Comparison of ENCODE assay signal across 8 mouse cellular contexts in the genomic region with DNA sequence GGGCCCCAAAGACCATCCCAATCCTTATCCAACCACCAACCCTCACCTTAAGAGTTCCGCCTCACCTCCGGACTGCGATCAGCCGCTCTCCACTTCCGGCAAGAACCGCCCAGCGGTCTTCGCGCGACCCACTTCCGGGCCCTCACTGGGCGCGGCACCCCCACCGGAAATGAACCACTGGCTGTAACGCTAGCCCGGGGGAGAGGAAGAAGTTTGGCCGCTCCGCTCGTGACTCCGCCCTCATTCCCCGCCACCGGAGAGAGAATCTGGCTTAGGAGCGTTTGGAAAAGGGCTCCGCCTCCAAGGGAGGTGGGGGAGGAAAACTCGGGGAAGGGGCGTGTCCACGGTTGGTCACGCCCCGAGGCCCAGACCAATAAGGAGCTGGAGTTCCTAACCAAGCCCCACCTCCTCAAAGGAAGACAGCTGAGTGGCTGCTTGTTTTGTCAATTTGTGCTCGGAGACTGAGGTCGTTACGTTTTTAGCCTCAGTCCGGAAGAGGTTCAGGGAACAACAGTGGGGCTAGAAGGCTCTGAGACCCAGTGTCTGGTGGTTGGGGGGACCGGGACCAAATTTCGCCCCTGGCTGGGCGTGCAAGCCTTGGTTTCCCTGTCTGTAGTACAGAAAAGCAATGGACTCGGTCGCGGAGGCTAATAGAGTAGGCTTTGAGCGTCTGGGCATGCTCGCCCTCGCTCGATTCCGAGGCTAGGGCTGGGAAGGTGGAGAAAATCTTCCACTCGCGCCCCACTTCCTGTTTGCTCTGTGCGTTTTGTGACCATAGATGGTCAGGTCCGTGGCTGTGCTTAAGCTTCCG. TPM values are rescaled to one million over a fixed set of nuclear protein-coding genes. Genes with fewer than 3 reads are reported as not detected.
DNase-seq lines count a peak whose midpoint lies in the region; ATAC-seq and TF ChIP-seq lines count a peak whose summit lies in the region.

A gene (minus strand): TSS at position 289 of the 811 bp plus-strand sequence.

- under 1% methylated on average over 48 of the region's 49 CpGs for WGBS in forebrain, embryonic 11.5 days
- WGBS in heart, embryonic 16.5 days = under 1% methylated on average over 49 of the region's 49 CpGs
- WGBS in liver, embryonic 15.5 days (ENCODE audit: insufficient replicate concordance) = under 1% methylated on average over 49 of the region's 49 CpGs
- WGBS in neural tube, embryonic 12.5 days = under 1% methylated on average over 49 of the region's 49 CpGs

- dilution Hi-C loops in CH12.LX (cut with MboI; ENCODE audit: extremely low pct_ligation_motif_present, extremely low pct_unique_long_range_greater_than_20kb, low sequenced_read_pairs) = no loop called here

- peak within 1 kb of the TSS; percentile 83 for H3K9ac ChIP-seq in CH12.LX (ENCODE audit: insufficient read depth, low read depth)
- peak within 1 kb of the TSS; percentile 69 for H3K9ac ChIP-seq in forebrain, embryonic 11.5 days (ENCODE audit: low read length)
- peak within 1 kb of the TSS; percentile 93 for H3K9ac ChIP-seq in heart, embryonic 16.5 days (ENCODE audit: low read length)
- H3K9ac ChIP-seq in liver, embryonic 15.5 days = peak within 1 kb of the TSS; percentile 86
- peak within 1 kb of the TSS; percentile 77 for H3K9ac ChIP-seq in neural tube, embryonic 12.5 days

- no peaks in the 10 kb centered on the region for H3K9me3 ChIP-seq in CH12.LX (replicated peaks; ENCODE audit: low read length)
- no peaks in the 10 kb centered on the region for H3K9me3 ChIP-seq in forebrain, embryonic 11.5 days (ENCODE audit: control insufficient read depth, low read length)
- no peaks in the 10 kb centered on the region for H3K9me3 ChIP-seq in heart, embryonic 16.5 days (replicated peaks; ENCODE audit: control insufficient read depth, low read length)
- H3K9me3 ChIP-seq in liver, embryonic 15.5 days (replicated peaks) = no peaks in the 10 kb centered on the region
- H3K9me3 ChIP-seq in neural tube, embryonic 12.5 days = no peaks in the 10 kb centered on the region

- no peaks in the 10 kb centered on the region for H3K27me3 ChIP-seq in CH12.LX (replicated peaks)
- H3K27me3 ChIP-seq in forebrain, embryonic 11.5 days (ENCODE audit: control insufficient read depth, insufficient read depth, low read length) = no peaks in the 10 kb centered on the region
- no peaks in the 10 kb centered on the region for H3K27me3 ChIP-seq in heart, embryonic 16.5 days (ENCODE audit: control insufficient read depth, insufficient read depth, low read length)
- H3K27me3 ChIP-seq in liver, embryonic 15.5 days = no peaks in the 10 kb centered on the region
- H3K27me3 ChIP-seq in neural tube, embryonic 12.5 days (replicated peaks) = no peaks in the 10 kb centered on the region

- TF ChIP-seq POLR2A in CH12.LX (IDR thresholded peaks at IDR 0.05; ENCODE audit: low read depth, low read length) = peak; percentile 97

- peaks cover 0 to 3% of the 10 kb centered on the region in 2 experiments for H3K36me3 ChIP-seq in CH12.LX (replicated peaks in 1 of 2; ENCODE audit: control insufficient read depth in 1 of 2, insufficient read depth in 1 of 2, low read length in 1 of 2)
- no peaks in the 10 kb centered on the region for H3K36me3 ChIP-seq in forebrain, embryonic 11.5 days (ENCODE audit: control insufficient read depth, insufficient read depth, low read length)
- no peaks in the 10 kb centered on the region for H3K36me3 ChIP-seq in heart, embryonic 16.5 days (ENCODE audit: control insufficient read depth, insufficient read depth)
- H3K36me3 ChIP-seq in liver, embryonic 15.5 days (replicated peaks) = no peaks in the 10 kb centered on the region
- H3K36me3 ChIP-seq in neural tube, embryonic 12.5 days = no peaks in the 10 kb centered on the region

- TF ChIP-seq CTCF in CH12.LX (conservative IDR thresholded peaks at IDR 0.05 in 1 of 2, IDR thresholded peaks at IDR 0.05 in 1 of 2; ENCODE audit: low read depth in 2 of 2, low read length in 2 of 2) = no peak

- H3K4me1 ChIP-seq in CH12.LX (ENCODE audit: control insufficient read depth in 1 of 2, insufficient read depth in 2 of 2) = peaks cover 0 to 43% of the 10 kb centered on the region in 2 experiments; a peak in 2 of 4 replicates
- H3K4me1 ChIP-seq in forebrain, embryonic 11.5 days (replicated peaks; ENCODE audit: control insufficient read depth, insufficient read depth, low read length) = peaks cover 6% of the 10 kb centered on the region; the same call in 1 of the 2 replicates
- H3K4me1 ChIP-seq in heart, embryonic 16.5 days (ENCODE audit: control insufficient read depth, insufficient read depth, low read length) = peaks cover 37% of the 10 kb centered on the region
- H3K4me1 ChIP-seq in liver, embryonic 15.5 days (replicated peaks) = peaks cover 51% of the 10 kb centered on the region
- peaks cover 19% of the 10 kb centered on the region for H3K4me1 ChIP-seq in neural tube, embryonic 12.5 days

- H3K4me2 ChIP-seq in CH12.LX (ENCODE audit: insufficient read depth, low read depth, poor library complexity, severe bottlenecking) = peak within 1 kb of the TSS; percentile 91
- H3K4me2 ChIP-seq in forebrain, embryonic 11.5 days (ENCODE audit: low read depth, low read length, severe bottlenecking) = peak within 1 kb of the TSS; percentile 86
- peak within 1 kb of the TSS; percentile 89 for H3K4me2 ChIP-seq in heart, embryonic 16.5 days (ENCODE audit: low read depth, low read length)
- peak within 1 kb of the TSS; percentile 93 for H3K4me2 ChIP-seq in liver, embryonic 15.5 days
- peak within 1 kb of the TSS; percentile 70 for H3K4me2 ChIP-seq in neural tube, embryonic 12.5 days (replicated peaks)

- peak; percentile 97 for ATAC-seq in forebrain, embryonic 11.5 days (replicated peaks; ENCODE audit: low FRiP score)
- peak; percentile 95 for ATAC-seq in heart, embryonic 16.5 days (replicated peaks; ENCODE audit: extremely low read depth, insufficient read depth, low FRiP score)
- peak; percentile 92 for ATAC-seq in liver, embryonic 15.5 days (ENCODE audit: insufficient read depth)
- peak; percentile 95 for ATAC-seq in neural tube, embryonic 12.5 days (ENCODE audit: low FRiP score, low read depth)

- H3K27ac ChIP-seq in CH12.LX (ENCODE audit: insufficient read depth, low read depth) = peak within 1 kb of the TSS; percentile 91
- peak within 1 kb of the TSS; percentile 93 for H3K27ac ChIP-seq in forebrain, embryonic 11.5 days (ENCODE audit: low read depth, low read length)
- H3K27ac ChIP-seq in heart, embryonic 16.5 days (ENCODE audit: low read length) = peak within 1 kb of the TSS; percentile 97
- peak within 1 kb of the TSS; percentile 99 for H3K27ac ChIP-seq in liver, embryonic 15.5 days (replicated peaks)
- H3K27ac ChIP-seq in neural tube, embryonic 12.5 days = peak within 1 kb of the TSS; percentile 98

- H3K4me3 ChIP-seq in CH12.LX (replicated peaks in 1 of 3; ENCODE audit: low read depth in 2 of 3, low read length in 2 of 3, poor library complexity in 1 of 3) = peak within 1 kb of the TSS; percentile 70 to 95 (median 88)
- peak within 1 kb of the TSS; percentile 77 for H3K4me3 ChIP-seq in forebrain, embryonic 11.5 days (ENCODE audit: low read depth, low read length)
- peak within 1 kb of the TSS; percentile 95 for H3K4me3 ChIP-seq in heart, embryonic 16.5 days (ENCODE audit: low read length)
- peak within 1 kb of the TSS; percentile 80 for H3K4me3 ChIP-seq in liver, embryonic 15.5 days (replicated peaks)
- peak within 1 kb of the TSS; percentile 62 for H3K4me3 ChIP-seq in neural tube, embryonic 12.5 days

- no peak; the same call in 1 of the 2 replicates for TF ChIP-seq EP300 in CH12.LX (IDR thresholded peaks at IDR 0.05; ENCODE audit: low read length)

- DNase-seq in CH12.LX (ENCODE audit: extremely low read depth) = peak; percentile 98
- DNase-seq in c-Kit-positive CD71-positive TER-119-negative erythroid progenitor cells, embryonic 14.5 days (ENCODE audit: low read depth) = peak; percentile 99
- peak; percentile 98 for DNase-seq in forebrain, embryonic 11.5 days (ENCODE audit: low spot score)
- peak; percentile 98 to 99 for DNase-seq in kidney, postnatal 36 days
- DNase-seq in telencephalon, adult 2 months (ENCODE audit: low read depth, low spot score) = peak; percentile 100

- TF ChIP-seq RAD21 in CH12.LX (IDR thresholded peaks at IDR 0.05; ENCODE audit: low read depth, low read length) = no peak

- peaks cover 38% of the 10 kb centered on the region for H3K79me2 ChIP-seq in CH12.LX (replicated peaks; ENCODE audit: control insufficient read depth, extremely low read depth, insufficient read depth, poor library complexity, severe bottlenecking)

- in situ Hi-C loops in CH12.LX (cut with MboI; ENCODE audit: low pct_ligation_motif_present, low pct_unique_long_range_greater_than_20kb, low sequenced_read_pairs) = no loop called here

TF ChIP-seq in CH12.LX, 34 proteins besides CTCF, POLR2A, EP300 and RAD21 (continues in another document):
- TF ChIP-seq JUND (conservative IDR thresholded peaks at IDR 0.05; ENCODE audit: low read depth, low read length) = no peak
- TF ChIP-seq MAZ (IDR thresholded peaks at IDR 0.05; ENCODE audit: low read depth, low read length) = peak; percentile 79
- peak; percentile 87 for TF ChIP-seq CHD2 (IDR thresholded peaks at IDR 0.05; ENCODE audit: low read length)
- TF ChIP-seq USF1 (IDR thresholded peaks at IDR 0.05; ENCODE audit: low read depth, low read length) = peak; percentile 40
- TF ChIP-seq HCFC1 (IDR thresholded peaks at IDR 0.05; ENCODE audit: low read depth, low read length) = peak; percentile 83
- TF ChIP-seq TCF12 (IDR thresholded peaks at IDR 0.05; ENCODE audit: low read depth, low read length) = peak; percentile 61
- TF ChIP-seq MXI1 (IDR thresholded peaks at IDR 0.05; ENCODE audit: low read depth, low read length) = peak; percentile 76
- no peak; the same call in 1 of the 2 replicates for TF ChIP-seq MYC (IDR thresholded peaks at IDR 0.05; ENCODE audit: low read depth, low read length)
- peak; percentile 82 for TF ChIP-seq SIN3A (IDR thresholded peaks at IDR 0.05; ENCODE audit: low read length)
- TF ChIP-seq ZNF384 (IDR thresholded peaks at IDR 0.05; ENCODE audit: low read depth, low read length) = peak; percentile 36; the same call in 1 of the 2 replicates
- no peak for TF ChIP-seq USF2 (conservative IDR thresholded peaks at IDR 0.05; ENCODE audit: low read depth, low read length)
- TF ChIP-seq MAFK (IDR thresholded peaks at IDR 0.05; ENCODE audit: insufficient replicate concordance, low read length) = no peak
- TF ChIP-seq GABPA (IDR thresholded peaks at IDR 0.05; ENCODE audit: insufficient replicate concordance, low read depth, low read length) = no peak; the same call in 1 of the 2 replicates

RNA-seq across cellular contexts. Expression of the gene that starts here (rescaled TPM):
- total RNA-seq in CH12.LX (2012; rRNA removed) = 118 and 128 TPM in 2 replicates
- 159 TPM in 2 replicates for total RNA-seq in CH12.LX (2014; rRNA removed)
- 163 and 195 TPM in 2 replicates for polyA plus RNA-seq in CH12.LX (2012; ENCODE audit: insufficient read length, low read depth)
- 69.4 and 73.9 TPM in 2 replicates for polyA plus RNA-seq in forebrain, embryonic 11.5 days (2014; fragmentation: Nextera tagmentation; extraction: Ambion mirVana)
- polyA plus RNA-seq in heart, embryonic 16.5 days (2015; fragmentation: Nextera tagmentation; extraction: Ambion mirVana) = 44.3 and 51.9 TPM in 2 replicates
- polyA plus RNA-seq in liver, embryonic 15.5 days (2015; fragmentation: Nextera tagmentation; extraction: Ambion mirVana) = 24.6 and 25.4 TPM in 2 replicates
- 34.7 and 59.7 TPM in 2 replicates for polyA plus RNA-seq in neural tube, embryonic 12.5 days (2016; fragmentation: Nextera tagmentation; extraction: Ambion mirVana)

Comparison
In these comparisons a context has a peak if more than half of its experiments do, and no peak if none do; other contexts are left out.
1. Peak in every context shown above with its lines: DNase-seq, ATAC-seq, H3K4me3 ChIP-seq and H3K27ac ChIP-seq.